Mouse (Mus musculus): ENCODE measurements around the gene Pxylp1. TPM values are rescaled to one million over a fixed set of nuclear protein-coding genes. Genes with fewer than 3 reads are reported as not detected.

The Pxylp1 gene
- polyA plus RNA-seq, 3 experiments from 2014 or later: 7.9 to 15.6 (median 15.2) TPM

GRCm38 (mm10) chr9:96818822-96819481, 73.5 kb downstream of the Pxylp1 start:
- peak; percentile 34 for ATAC-seq

GRCm38 (mm10) chr9:96818128-96818821, 74.2 kb downstream of the Pxylp1 start:
- peak; percentile 91 for ATAC-seq

GRCm38 (mm10) chr9:96811996-96812395, 80.5 kb downstream of the Pxylp1 start:
- no peak for ATAC-seq

- peak; percentile 76 for ATAC-seq
These were observed 92.2 kb downstream of the Pxylp1 start for GRCm38 (mm10) chr9:96800131-96800825.

GRCm38 (mm10) chr9:96797311-96797710, 95.2 kb downstream of the Pxylp1 start:
- ATAC-seq: no peak

- ATAC-seq: peak; percentile 67
These were observed 97.0 kb downstream of the Pxylp1 start for GRCm38 (mm10) chr9:96795399-96795928.

GRCm38 (mm10) chr9:96794601-96795000, 97.9 kb downstream of the Pxylp1 start:
- no peak for ATAC-seq

- ATAC-seq: no peak
These were observed 99.9 kb downstream of the Pxylp1 start for GRCm38 (mm10) chr9:96792543-96792942.

- no peak for ATAC-seq
These were observed 102.0 kb downstream of the Pxylp1 start for GRCm38 (mm10) chr9:96790389-96791007.

GRCm38 (mm10) chr9:96789906-96790305, 102.6 kb downstream of the Pxylp1 start:
- no peak for ATAC-seq

- ATAC-seq: peak; percentile 57
These were observed 104.7 kb downstream of the Pxylp1 start for GRCm38 (mm10) chr9:96787797-96788196.

GRCm38 (mm10) chr9:96785871-96786342, 106.6 kb downstream of the Pxylp1 start:
- no peak for ATAC-seq

- peak; percentile 79 for ATAC-seq
These were observed 107.3 kb downstream of the Pxylp1 start for GRCm38 (mm10) chr9:96785187-96785586.

GRCm38 (mm10) chr9:96783667-96784066, 108.8 kb downstream of the Pxylp1 start:
- peak; percentile 55 for ATAC-seq

GRCm38 (mm10) chr9:96783258-96783657, 109.2 kb downstream of the Pxylp1 start:
- no peak for ATAC-seq

GRCm38 (mm10) chr9:96782062-96782461, 110.4 kb downstream of the Pxylp1 start:
- no peak for ATAC-seq

Other genes with a start within 250 kb of the Pxylp1 start
- 10 to 100 TPM; 53.9 to 73.9 (median 69.4) TPM for gene Zbtb38, start 139.8 kb downstream of the Pxylp1 start, polyA plus RNA-seq (2017; shearing (Covaris generic))
- under 1 TPM in 1 of 3 experiments, not detected in 2; 0.16 TPM for gene Spsb4, start 126.2 kb upstream of the Pxylp1 start, polyA plus RNA-seq (2017; shearing (Covaris generic))
- gene Slc25a36, start 218.5 kb upstream of the Pxylp1 start, polyA plus RNA-seq (2017; shearing (Covaris generic)): 10 to 100 TPM; 50.7 to 93.2 (median 65.7) TPM

Data from inflammation-experienced regulatory T-cells, adult 6 months (primary cell).